Mouse (Mus musculus) B cell, adult (primary cell): ENCODE results near the gene Nprl2. TPM values are rescaled to one million over a fixed set of nuclear protein-coding genes. Genes with fewer than 3 reads are reported as not detected.

Experiments used
- total RNA-seq: library from RNA; stranded (reverse); gene quantifications from 4 replicates; pipeline ENCODE4 v1.2.4, GENCODE M21; 2023; ENCODE audit not compliant: inconsistent age

Nprl2 gene
- total RNA-seq: 23.5 to 29.7 TPM (median 25.9 TPM) in 4 replicates

GRCm38 (mm10) chr9:107541474-107542351 lies at the start of gene Nprl2, which contains the start of gene Cyb561d2:
Nprl2 (plus strand) TSS chr9:107542226.
Cyb561d2 (minus strand) TSS chr9:107542193.

GRCm38 (mm10) chr9:107533791-107534407 lies 8.1 kb upstream of the Nprl2 start, which contains the start of gene Tmem115:
Tmem115 (plus strand) TSS chr9:107533945.

GRCm38 (mm10) chr9:107547026-107547425 lies 5.0 kb downstream of the Nprl2 start, which contains the start of gene Zmynd10:
Zmynd10 (plus strand) TSS chr9:107547298.

DNA sequence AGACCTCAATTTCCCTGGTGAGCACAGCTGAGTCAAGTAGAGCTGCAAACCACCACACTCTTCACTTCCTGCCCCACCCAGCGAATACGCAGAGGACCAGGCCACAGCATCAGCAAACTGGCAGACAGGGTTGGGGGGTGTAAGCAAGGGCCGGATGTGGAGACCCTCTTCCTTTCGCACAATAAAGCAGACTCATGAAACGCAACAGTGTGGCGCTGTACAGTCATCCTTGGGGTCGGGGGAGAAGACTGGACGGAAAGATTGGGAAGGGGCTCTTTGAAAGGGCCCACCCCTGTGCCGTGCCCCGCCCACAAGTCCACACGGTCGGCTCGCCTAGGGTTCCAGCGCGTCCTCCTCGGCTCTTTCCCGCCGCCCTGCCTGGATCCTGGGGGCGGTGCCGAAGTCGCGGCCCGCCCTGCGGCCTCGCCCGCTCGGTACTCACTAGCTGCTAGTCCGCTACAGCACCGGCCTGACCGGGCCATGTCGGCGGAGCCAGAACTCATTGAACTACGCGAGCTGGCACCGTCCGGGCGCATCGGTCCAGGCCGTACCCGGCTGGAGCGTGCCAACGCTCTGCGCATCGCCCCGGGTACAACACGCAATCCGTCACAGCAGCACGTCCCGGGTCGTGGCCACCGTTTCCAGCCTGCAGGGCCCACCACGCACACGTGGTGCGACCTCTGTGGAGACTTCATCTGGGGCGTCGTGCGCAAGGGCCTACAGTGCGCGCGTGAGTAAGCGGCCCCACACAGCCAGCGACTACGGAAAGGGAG lies 9.3 kb downstream of the Nprl2 start, which contains the start of gene Rassf1:
Gene Rassf1, plus strand, starts transcription at position 439 of the 773 bp plus-strand sequence.

DNA sequence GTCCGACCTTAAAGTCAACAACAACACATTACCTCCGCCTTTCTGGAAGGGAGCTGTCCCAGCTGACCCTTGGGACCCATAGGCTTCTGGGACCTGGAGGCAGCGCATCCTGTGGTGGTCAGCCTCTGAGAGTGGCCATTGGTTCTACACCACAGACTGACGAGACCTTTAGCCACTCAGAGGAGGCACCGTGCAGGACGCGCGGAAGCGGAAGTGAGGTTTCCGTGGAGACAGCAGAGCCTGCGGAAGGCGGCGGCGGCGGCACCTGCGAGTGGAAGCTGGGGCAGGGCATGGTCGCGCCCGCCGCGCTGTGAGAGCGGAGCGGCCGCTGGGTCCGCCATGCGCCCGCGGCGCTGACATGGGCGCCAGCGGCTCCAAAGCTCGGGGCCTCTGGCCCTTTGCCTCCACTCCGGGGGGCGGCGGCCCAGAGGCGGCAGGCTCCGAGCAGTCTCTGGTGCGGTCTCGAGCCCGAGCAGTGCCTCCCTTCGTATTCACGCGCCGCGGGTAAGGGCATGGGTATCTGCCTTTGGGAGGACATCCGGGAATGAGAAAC lies 21.1 kb downstream of the Nprl2 start, which contains the start of gene Tusc2:
Gene Tusc2, plus strand, starts transcription at position 227 of the 553 bp plus-strand sequence.

DNA sequence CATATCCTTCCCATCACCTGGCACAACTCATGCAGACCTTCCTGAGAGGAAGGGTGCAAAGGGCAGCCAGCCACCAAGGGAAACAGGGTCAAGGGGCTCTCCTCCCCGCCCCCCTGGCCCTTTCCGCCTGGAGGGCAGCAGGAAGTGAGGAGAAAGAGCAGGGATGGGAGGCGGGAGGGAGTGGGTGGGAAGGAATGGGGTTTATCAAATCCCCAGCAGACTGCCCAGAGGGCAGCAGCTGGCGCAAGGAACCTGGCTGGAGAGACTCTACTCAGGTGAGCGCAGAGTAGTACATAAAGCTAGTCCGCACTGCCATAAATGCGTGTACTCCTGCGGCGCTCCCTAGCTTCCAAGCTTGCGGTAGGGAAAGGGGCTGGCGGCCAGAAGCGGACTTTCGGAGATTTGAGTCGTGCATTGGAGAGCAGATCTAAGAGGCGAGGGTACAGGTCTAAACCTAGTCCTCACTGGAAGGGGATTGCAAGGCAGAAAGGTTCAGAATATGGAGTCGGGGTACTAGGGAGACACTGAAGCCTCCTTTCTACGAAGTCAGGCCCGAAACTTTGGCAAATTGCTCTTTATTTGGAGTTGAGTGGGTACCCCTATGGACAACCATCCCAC lies 25.8 kb downstream of the Nprl2 start, which contains the start of gene Hyal2:
Gene Hyal2, plus strand, starts transcription at position 244 of the 618 bp plus-strand sequence.

DNA sequence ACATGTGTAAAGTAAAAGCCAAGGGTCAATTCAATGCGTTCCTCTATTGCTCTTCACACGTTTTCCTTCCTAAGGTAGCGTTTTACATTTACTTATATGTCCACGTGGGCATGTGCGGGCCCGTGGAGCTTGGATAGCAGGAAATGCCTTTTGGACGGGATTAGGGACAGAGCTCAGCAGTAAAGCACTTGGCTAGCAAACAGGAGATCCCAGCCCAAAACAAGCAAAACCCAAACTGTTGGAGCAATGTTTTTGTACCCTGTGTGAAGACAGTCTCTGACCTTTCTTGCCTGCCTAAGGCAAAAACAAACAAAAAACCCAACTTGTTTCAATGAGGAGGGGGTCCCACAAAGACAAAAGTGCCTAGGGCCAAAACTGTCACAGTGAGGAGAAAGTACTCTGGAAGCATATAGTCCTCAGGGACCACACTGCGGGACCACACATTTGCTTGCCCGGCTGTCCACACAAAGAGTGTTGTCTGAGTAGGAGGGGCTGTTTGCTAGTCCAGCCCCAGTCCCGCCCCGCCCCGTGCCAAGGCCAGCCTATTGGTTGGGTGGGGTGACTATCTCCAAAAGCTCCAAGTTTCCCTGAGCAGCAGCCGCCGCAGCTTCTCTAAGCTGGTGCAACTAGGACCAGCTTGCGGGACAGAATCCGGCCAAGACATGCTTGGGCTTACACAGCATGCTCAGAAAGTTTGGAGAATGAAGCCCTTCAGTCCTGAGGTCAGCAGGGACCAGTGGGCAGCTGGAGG lies 34.5 kb downstream of the Nprl2 start, which contains the start of gene Hyal1:
Gene Hyal1, plus strand, starts transcription at position 571 of the 751 bp plus-strand sequence.

GRCm38 (mm10) chr9:107578587-107578986 lies 36.6 kb downstream of the Nprl2 start, which contains the start of gene Naa80:
Naa80 (plus strand) TSS chr9:107578887.

DNA sequence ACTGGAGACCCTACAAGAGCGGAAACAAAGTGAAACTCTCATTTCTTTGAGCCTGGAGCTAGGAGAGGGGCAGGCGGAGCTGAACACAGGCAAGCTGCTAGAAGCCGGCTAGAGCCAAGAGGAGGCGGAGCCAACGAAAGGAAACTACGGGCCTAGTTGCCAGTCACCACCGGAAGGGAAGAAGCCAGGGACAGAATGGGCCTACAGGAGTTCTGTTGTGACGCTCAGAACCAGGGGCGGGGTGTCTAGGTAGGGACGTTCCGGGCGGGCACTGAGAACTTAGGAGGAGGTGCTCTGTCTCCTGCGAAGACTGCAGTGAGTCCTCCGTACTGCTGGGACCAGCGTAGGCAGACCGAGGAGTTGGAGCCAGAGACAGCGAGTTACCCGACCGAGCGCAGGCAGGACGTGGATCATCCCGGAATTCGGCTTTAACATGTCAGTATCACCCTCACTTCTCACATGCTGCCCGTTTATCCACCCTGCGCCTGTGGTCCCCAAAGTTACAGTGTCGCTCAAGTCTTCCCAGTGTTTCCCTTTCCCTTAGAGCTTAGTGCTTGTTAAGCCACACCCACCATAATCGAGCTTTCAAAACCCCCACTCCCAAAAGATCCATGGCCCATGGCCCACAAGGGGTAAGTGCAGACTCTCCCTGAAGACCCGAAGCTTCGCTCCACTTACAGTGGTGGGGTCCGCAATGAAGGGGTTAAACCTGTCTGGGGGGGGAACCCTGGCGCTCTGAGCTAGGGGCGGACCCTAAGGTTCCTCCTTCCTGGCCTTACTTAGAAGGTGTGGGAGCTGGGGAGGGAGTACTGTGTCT lies 38.7 kb downstream of the Nprl2 start, which contains the start of gene Hyal3:
Gene Hyal3, plus strand, starts transcription at position 318 of the 817 bp plus-strand sequence.

DNA sequence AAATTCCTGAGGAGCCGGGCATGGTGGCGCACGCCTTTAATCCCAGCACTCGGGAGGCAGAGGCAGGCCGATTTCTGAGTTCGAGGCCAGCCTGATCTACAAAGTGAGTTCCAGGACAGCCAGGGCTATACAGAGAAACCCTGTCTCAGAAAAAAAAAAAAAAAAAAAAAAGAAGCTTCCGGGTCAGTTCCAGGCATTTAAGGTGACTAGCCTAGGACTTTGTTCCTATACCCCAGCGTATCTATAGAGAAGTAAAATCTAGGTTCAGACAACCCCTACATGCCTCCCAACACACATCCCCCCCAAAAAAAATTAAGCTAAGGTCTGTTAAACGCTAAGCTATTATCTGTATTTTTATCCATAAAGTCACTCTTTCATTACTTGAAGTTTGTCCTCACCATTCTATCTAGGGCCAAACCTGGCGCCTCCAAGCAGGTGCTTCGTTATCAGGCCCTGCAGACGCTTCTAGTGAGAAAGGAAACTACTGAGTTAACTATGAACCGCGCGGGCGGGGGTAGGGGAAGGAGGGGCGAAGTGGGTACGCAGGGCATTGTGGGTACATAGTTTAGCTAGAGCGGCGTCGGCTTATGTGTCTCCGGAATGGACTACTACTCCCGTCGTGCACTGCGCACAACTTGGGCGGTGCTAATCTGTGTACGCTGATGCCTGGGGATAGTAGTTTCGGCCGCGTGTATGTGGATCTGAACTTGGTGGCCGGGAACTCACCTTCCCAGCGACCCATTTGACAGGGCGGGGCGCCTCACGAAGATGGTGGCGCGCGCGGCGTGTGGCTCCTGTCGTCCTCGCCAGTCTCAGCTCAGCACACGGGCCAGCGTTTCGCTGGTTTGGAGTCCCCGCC lies 45.2 kb downstream of the Nprl2 start, which contains the start of gene Ifrd2:
Gene Ifrd2, plus strand, starts transcription at position 669 of the 859 bp plus-strand sequence.

Other genes with a start within 250 kb of the Nprl2 start
- 0.38 to 1.1 TPM (median 0.86 TPM) in 4 replicates for gene Cish, start 246.2 kb upstream of the Nprl2 start, total RNA-seq
- gene Hemk1, start 203.9 kb upstream of the Nprl2 start, total RNA-seq: 10.3 to 13.4 TPM (median 11.9 TPM) in 4 replicates
- gene 6430571L13Rik, start 201.6 kb upstream of the Nprl2 start, total RNA-seq: 0.26 to 2.1 TPM (median 1.0 TPM) in 4 replicates
- 0.48 to 2.7 TPM (median 0.81 TPM) in 4 replicates for gene Cacna2d2, start 142.6 kb upstream of the Nprl2 start, total RNA-seq
- gene Tmem115, start 8.3 kb upstream of the Nprl2 start, total RNA-seq: 22.8 to 26.5 TPM (median 26.1 TPM) in 4 replicates
- gene Cyb561d2, start within 50 bp of the Nprl2 start, total RNA-seq: 13.7 to 16.6 TPM (median 14.5 TPM) in 4 replicates
- 0.54 to 1.1 TPM in 2 of 4 replicates, not detected in the others for gene Zmynd10, start 5.1 kb downstream of the Nprl2 start, total RNA-seq
- gene Rassf1, start 9.3 kb downstream of the Nprl2 start, total RNA-seq: 62.1 to 68.3 TPM (median 65.1 TPM) in 4 replicates
- 22.7 to 26.0 TPM (median 23.6 TPM) in 4 replicates for gene Tusc2, start 21.0 kb downstream of the Nprl2 start, total RNA-seq
- 2.3 to 8.2 TPM (median 3.1 TPM) in 4 replicates for gene Hyal2, start 25.7 kb downstream of the Nprl2 start, total RNA-seq
- 2.9 to 5.6 TPM (median 4.3 TPM) in 4 replicates for gene Hyal1, start 34.7 kb downstream of the Nprl2 start, total RNA-seq
- gene Naa80, start 36.7 kb downstream of the Nprl2 start, total RNA-seq: 9.9 to 12.6 TPM (median 10.4 TPM) in 4 replicates
- gene Hyal3, start 38.6 kb downstream of the Nprl2 start, total RNA-seq: 1.4 to 2.6 TPM (median 1.8 TPM) in 4 replicates
- 24.5 to 28.9 TPM (median 26.8 TPM) in 4 replicates for gene Ifrd2, start 45.4 kb downstream of the Nprl2 start, total RNA-seq
- gene Sema3b, start 67.0 kb downstream of the Nprl2 start, total RNA-seq: 0.64 to 2.6 TPM (median 1.4 TPM) in 4 replicates
- gene Gnai2, start 93.1 kb downstream of the Nprl2 start, total RNA-seq: 627 to 662 TPM (median 650 TPM) in 4 replicates
- gene Slc38a3, start 127.3 kb downstream of the Nprl2 start, total RNA-seq: not detected in 4 replicates
- gene Gnat1, start 137.5 kb downstream of the Nprl2 start, total RNA-seq: 0.51 to 3.0 TPM (median 1.1 TPM) in 3 of 4 replicates, not detected in the other
- gene Sema3f, start 168.2 kb downstream of the Nprl2 start, total RNA-seq: 1.2 TPM in 1 of 4 replicates, not detected in the others
- gene Rbm5, start 228.8 kb downstream of the Nprl2 start, total RNA-seq: 286 to 321 TPM (median 308 TPM) in 4 replicates